Mouse (Mus musculus): ENCODE results near the gene Fdx1. TPM values are rescaled to one million over a fixed set of nuclear protein-coding genes. Genes with fewer than 3 reads are reported as not detected.
A peak's percentile ranks its signal among the peaks of the same experiment; 100 is the strongest.

Gene Fdx1
- total RNA-seq, 1 experiment from 2014 or later: 1,622 TPM

GRCm38 (mm10) chr9:51964110-51964509, 754 bp upstream of the Fdx1 start:
- no peak for DNase-seq

DNA sequence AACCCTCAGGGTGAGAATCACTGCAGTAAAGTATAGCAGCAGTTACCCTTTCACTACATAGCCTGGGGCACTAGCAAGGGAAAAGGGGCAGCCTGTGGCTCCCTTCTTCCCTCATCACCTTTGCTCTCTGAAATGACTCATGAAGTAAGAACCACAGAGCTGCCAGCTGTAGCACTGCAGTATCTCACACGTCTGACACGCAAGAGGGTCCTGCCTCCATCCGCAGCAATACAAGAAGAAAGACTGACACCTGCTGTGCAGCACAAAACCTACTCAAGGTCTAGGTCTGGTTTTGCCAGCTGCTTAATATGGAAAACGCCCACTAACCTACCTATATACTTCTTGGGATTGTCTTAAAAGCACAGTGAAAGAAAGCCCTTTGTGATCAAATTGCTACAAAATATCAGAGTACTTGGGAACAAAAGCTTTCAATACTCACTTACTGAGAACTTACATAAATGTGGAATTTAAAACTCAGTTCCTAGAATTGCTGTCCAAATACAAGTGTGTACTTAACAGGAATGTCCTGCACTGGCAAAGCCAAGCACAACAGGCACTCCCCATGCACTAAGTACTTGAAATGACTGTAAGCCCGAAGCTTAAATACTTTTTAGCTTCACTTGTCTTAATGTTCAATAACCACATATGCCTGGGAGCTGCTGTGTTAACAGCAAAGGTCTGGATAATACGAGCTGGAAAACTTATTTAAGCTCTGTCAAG, 2.0 kb downstream of the Fdx1 start:
- DNase-seq: no peak

DNA sequence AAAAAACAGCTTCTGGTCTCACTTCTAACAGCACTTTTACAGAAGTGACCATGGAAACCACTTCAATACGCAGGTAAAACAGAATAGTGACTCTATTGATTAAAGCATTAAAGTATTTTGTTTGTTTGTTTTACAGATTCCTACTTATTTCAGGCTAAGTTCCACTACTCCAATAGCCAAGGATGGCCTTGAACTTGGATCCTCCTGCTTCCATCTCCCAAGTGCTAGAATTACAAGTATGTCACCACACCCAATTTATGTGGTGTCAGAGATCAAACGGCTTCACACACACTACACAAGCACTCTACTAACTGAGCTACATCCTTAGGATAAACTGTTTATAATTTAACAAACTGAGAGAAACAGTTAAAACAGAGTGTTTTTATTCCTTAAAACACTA, 3.0 kb downstream of the Fdx1 start:
- DNase-seq: no peak

DNA sequence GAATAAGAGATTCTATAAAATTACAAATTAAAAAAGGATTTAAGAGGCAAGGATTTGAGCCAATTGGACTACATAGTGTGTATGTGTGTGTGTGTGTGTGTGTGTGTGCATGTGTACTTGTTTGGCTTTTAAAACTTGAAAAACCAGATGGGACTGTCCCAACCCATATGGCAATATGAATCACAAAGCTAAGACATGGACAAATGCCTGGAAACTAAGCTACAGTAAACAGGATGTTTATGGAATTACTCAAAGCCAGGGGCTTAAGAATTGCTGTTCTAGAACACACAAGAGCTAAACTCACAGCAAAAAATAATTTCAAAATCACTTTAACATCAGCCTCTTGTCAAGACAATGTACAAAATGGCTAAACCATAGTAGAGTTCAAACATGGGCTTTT, 4.4 kb downstream of the Fdx1 start:
- DNase-seq: no peak

DNA sequence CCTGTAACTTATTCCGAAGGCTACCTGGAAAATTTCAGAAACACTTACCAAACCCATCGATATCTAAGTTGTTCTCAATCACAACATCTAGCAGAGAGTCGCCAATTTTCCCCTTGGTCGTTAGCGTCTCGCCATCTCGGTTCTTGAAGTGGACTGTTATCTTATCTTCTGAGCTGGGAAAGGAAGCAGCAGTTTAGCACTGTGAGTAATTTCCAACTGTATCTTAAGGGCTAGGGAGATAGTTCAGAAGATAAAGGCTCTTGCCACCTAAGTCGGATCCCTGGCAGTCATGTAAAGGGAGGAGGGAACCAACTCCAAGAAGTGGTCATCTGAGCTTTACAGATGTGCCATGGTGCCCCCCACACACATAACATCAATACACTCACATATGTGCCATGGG, 6.3 kb downstream of the Fdx1 start:
- no peak for DNase-seq

- no peak for DNase-seq
Measured at GRCm38 (mm10) chr9:51956484-51956883, 6.9 kb downstream of the Fdx1 start.

DNA sequence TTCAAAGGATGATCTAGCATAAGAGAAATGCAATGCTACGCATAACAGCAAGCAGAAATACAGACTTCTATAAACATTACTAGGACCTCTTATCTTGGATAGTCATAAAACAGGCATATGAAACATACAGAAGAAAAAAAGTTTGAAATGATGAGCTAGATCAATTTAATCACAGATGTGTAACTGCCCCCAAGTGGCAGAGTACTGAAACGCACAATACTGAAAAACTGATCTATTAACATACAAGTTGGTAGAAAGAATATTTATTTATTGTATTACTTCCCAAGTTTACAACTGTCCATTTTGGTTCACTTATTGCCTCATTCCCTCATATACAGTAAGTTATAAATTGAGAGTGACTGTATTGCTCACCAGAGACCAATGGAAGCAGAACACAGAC, 12.0 kb downstream of the Fdx1 start:
- no peak for DNase-seq

DNA sequence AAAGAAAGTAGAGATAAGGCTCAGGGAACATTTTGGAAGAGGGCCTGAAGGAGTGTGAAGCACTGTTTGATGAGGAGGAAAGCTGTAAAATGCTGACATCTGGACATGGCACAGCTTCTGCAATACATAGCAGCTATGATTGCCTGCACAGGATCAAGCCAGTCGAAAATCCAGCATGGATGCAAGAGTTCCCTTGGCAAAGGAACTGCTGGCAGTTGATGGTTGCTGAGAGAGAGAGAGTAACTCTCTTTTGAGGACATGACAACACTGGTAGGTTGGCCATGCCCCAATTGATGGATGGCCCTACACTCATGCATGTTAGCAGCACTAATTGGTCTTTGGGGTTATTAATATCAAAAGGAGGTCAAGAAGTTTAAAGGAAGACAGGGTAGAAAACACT, 12.7 kb downstream of the Fdx1 start:
- DNase-seq: no peak

DNA sequence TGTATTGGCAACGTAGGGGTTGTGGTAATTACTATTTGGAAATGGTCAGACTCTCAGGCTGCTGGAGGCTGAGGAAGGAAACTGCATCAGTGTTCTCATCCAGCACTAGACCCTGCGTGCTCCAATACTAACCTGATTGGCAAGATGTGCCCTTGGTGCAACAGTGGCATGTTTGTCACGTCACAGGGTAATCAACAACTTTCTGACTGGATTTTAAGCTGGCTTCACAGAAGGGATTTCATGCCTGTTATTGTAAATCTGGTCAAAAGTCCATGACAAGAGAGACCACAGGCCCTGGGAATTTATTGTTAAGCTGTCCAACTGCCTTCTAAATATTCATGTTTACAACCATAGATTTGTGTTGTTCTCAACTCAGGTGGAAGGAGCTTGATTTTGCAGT, 13.1 kb downstream of the Fdx1 start:
- DNase-seq: no peak

- DNase-seq: no peak
Measured at GRCm38 (mm10) chr9:51943934-51944333, 19.4 kb downstream of the Fdx1 start.

DNA sequence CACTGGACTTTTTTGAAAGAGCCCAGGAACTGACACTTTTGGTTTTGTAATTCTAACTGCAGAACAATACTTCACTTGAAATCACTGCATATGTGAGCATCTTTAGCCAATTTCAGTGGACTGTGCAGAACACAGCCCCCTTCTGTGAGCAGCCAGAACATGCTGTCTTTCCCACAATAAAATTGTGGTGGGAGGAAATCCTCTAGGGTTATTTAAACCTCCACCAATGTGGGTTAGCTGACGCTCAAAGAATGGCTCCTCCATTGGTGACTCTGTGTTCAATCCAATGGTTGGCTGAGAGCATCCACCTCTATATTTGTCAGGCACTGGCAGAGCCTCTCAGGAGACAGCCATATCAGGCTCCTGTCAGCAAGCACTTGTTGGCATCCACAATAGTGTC, 28.7 kb downstream of the Fdx1 start:
- DNase-seq: no peak

- DNase-seq: no peak
Measured at GRCm38 (mm10) chr9:51931997-51932396, 31.4 kb downstream of the Fdx1 start.

DNA sequence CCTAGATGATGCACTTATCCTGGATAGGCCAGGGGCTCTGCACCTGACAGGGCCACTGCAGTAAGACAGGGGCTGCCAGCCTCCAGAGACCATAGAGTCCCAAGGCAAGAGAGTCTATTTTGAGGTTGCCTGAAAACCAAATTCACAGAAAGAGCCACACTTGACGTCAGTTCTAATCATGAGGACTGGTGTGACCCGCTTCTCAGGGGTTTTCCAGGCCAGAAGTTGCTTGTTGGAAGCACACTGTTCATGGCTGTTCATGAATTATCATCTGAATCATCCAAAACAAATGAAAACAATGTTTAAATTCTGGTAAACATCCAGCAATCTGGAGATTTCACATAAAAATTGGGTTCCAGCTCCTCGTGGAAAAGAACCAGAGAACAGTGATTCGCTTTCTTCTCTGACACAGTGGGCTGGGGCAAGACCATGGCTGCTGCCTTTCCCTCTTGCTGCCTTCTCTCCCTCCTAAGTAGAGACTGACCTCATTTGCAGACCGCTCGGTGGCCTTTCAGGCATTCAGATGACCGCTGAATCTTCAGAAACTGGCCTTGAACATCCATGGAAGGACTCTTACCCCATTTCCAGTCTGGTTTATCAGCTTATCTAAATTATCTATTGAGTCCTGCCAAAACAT, 32.2 kb downstream of the Fdx1 start:
- DNase-seq: peak; percentile 15

DNA sequence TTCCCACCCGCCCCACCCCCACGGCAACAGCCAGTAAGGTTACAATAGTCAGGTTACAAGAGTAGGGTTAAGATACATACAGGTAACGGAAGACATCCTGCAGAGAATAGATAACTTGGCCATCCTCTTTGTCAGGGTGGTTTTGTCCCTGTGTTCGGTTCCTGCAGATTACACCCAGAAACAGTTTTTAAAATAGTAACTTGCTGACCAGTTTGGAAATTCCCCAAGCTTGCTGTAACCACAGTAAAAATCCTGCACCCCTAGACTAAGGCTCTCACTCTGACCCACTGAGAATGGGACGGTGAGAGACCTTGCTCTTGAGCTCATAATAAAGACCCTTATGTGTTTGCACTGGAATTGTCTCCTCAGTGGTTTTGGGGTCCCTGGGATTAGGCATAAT, 33.4 kb downstream of the Fdx1 start:
- DNase-seq: no peak

DNA sequence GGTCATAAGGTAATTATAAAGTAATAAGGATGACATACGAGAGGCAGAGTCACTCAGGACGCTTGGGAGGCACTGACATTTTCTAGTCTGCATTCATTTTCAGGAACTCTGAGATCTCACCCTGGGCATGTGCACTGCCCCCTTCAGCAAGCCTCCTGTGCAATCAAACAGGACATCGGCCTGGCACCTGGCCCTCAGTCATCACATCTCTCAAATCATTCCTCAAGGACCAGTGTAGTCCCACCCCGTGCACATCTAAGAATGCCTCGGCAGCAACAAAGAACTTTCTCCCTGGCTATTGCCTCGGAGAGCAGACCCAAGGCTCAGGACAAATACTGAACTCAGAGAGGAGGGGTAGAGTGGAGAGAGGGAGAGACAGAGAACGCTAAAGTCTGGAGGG, 34.7 kb downstream of the Fdx1 start:
- peak; percentile 24 for DNase-seq

DNA sequence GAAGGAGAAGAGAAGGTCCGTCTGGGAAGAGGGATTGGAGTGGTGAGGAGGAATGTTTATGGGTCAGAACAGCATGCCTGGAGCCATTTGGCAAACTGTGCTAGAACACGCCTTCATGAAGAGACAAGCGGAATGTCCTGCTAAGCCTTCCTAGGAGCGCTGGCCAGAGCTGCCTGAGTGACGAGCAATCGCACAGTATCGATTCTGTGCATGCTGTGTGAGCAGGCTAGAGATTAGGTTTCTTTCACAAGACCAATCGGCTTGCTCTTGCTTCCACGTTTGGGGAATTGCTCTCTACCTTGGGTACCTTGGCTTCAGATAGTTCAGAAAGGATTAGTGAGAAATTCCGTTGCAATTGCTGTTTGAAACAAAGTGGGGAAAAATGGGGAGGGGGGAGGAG, 35.2 kb downstream of the Fdx1 start:
- DNase-seq: no peak

GRCm38 (mm10) chr9:51927680-51928079, 35.7 kb downstream of the Fdx1 start:
- DNase-seq: no peak

DNA sequence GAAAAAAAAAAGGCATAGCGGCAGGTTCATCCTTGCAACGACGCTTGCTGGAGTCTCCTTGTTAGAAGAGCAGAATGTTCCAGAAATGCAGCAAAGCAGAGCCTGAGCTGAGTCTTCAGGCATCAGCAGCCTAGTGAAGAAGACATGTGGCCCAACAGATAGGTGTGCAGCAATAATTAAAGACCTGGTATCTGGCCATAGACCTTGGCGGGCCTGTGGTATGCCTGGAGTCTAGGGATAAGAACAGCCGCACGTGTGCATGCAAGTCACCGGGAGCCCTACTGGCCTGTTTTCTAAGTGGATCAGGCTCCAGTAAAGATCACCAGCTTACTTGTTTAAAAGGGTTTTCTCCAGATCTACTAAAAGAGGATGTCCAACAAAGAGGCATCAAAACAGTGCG, 36.7 kb downstream of the Fdx1 start:
- DNase-seq: no peak

DNA sequence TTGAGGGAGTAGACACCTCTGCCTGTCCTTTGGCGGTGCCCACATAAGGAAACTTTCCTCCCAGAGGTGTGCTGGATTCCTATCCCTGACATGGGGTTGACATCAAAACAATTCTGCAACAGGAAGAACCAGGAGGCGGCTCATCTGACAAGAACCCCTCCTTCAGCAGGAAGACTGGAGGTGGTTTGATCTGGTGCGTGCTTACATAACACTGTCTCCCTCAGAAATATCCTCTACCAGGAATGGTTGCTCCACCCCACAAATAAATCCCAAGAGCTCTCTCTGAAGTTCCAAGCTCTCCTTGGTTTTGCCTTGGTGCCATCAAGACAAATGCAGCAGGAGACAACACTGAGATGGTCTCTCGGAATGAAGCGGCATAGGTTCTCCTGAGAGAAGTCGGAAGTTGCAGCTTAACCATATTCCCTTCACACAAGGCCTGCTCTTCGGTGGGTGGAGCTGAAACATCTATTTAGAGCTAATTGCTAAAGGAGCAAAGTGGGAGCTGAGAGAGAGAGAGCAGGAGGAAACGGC, 38.7 kb downstream of the Fdx1 start:
- DNase-seq: no peak

DNA sequence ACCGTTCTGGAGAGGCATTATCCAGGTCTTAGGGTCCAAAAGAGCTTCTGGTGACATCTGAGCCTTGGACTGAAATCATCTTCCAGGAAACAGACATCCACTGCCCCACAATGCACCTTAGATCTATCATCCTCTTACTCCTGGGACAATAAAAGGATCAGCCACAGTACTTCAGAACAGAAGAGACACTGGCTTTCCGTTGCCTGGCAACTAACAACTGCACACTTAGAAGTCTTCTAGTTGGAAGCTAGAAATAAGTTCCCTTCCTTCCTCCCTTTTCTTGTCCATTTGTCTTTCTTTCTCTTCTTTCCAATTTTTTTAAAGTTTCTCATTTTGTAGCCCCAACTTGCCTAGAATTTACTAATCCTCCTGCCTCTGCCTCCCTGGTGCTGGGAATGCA, 40.6 kb downstream of the Fdx1 start:
- no peak for DNase-seq

- no peak for DNase-seq
Measured at GRCm38 (mm10) chr9:51915580-51915979, 47.8 kb downstream of the Fdx1 start.

GRCm38 (mm10) chr9:51914481-51915120, 48.8 kb downstream of the Fdx1 start:
- peak; percentile 46 for DNase-seq

DNA sequence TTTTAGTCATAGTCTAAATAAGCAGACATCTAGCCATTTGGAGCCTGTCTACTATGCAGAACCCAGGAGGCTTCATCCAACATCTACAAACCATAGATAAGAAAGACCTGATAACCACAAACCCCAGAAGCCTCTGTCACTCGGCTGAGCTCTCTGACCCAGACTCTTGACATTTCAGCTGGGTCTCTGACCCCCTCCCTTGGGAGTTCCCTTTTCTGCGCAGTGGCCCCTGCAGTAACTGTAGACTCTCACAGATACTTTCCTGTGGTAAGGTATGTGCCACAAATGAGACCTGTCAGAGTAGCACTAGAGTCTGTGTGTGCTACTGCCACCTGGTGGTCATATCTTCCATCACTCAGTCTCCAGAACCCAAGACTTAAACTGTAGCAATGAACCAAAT, 54.5 kb downstream of the Fdx1 start:
- peak; percentile 68 for DNase-seq

DNA sequence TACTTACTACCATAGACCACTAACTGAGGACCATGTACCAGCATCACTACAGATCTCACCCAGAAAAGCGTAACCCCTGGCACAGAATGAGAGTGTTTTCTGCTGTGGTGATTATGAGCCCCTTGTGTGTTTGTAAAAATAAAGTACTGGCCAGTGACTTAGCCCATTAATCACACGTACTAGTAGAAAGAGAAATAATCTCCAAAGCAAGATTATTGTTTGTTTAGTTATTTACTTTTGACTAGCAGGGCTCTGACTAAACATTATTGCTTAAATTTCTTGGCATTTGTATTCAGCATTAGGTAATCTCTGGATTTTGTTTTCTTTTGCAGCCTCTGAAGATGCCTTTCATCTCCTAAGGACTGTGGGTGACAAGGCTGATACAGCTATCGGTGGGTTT, 55.1 kb downstream of the Fdx1 start:
- DNase-seq: no peak
